Mouse (Mus musculus): Measurements from ENCODE around the gene Gatad2b. TPM values are rescaled to one million over a fixed set of nuclear protein-coding genes. Genes with fewer than 3 reads are reported as not detected.
A peak's percentile ranks its signal among the peaks of the same experiment; 100 is the strongest.

Gatad2b gene
- polyA plus RNA-seq, 1 experiment from 2014 or later = 4.7 TPM

DNA sequence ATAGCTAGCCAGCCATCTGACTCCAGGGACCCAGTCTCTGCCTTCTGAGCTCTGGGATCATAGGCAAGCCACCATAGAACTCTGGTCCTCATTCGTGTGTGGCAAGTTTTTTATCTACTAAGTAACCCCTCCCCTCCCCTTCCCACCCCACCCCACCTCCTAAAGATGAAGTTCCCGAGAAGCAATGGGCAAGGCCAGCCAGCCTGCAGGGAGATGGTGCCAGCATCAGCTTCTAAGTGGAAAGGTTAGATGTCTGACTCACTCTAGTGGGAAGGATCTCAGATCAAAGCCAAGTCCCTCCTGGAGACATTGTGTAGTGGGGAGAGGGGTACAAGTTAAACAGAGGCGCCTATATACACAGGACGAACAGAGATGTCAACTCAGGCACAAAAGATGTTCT is 98.0 kb downstream of the Gatad2b start:
- WGBS = 67% methylated on average over 4 of the region's 4 CpGs
- H3K27me3 ChIP-seq (replicated peaks; ENCODE audit: control insufficient read depth, insufficient read depth, low read length) = no peaks in the 10 kb centered on the region
- H3K4me1 ChIP-seq (replicated peaks; ENCODE audit: control insufficient read depth, insufficient read depth, low read length) = 0 out of 2 replicates have a peak, but pooled peaks cover 4% of the 10 kb centered on the region
- ATAC-seq = no peak
- no peak overlapping the region for H3K4me2 ChIP-seq (replicated peaks; ENCODE audit: low read depth)
- no peak overlapping the region for H3K4me3 ChIP-seq (ENCODE audit: low read depth, low read length)
- H3K9ac ChIP-seq (ENCODE audit: low read depth, low read length) = no peak overlapping the region
- peaks cover 50% of the 10 kb centered on the region for H3K36me3 ChIP-seq (ENCODE audit: control insufficient read depth, insufficient read depth)
- H3K9me3 ChIP-seq (ENCODE audit: control insufficient read depth) = no peaks in the 10 kb centered on the region
- no peak for TF ChIP-seq CTCF (IDR thresholded peaks at IDR 0.05; ENCODE audit: low read depth)
- H3K27ac ChIP-seq (ENCODE audit: low read depth, low read length) = no peak overlapping the region

DNA sequence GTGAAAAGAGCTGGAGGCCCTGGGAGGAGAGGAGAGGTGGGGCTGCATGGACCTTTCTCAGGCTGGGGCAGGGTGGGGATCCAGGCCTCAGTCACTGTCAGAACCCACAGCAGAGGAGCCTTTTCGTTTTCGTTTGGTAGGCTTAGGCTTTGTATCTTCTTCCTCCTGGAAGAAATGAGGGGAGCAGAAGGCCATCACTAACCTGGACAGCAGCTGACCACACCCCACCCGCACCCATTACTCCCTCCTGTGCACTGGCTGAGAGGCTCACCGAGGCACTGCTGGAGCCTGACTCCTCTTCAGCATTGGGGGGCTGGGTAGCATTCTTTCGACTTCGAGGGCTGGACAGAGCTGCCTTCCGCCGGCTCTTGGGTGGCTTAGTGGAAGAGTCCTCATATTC is 99.0 kb downstream of the Gatad2b start:
- TF ChIP-seq CTCF (IDR thresholded peaks at IDR 0.05; ENCODE audit: low read depth) = no peak
- no peak for ATAC-seq
- Histone ChIP-seq H3K27ac (ENCODE audit: low read depth, low read length) (no peak overlapping the region), H3K4me3 (ENCODE audit: low read depth, low read length) (no peak overlapping the region), H3K9ac (ENCODE audit: low read depth, low read length) (no peak overlapping the region), H3K36me3 (ENCODE audit: control insufficient read depth, insufficient read depth) (peaks cover 59% of the 10 kb centered on the region), H3K4me1 (replicated peaks; ENCODE audit: control insufficient read depth, insufficient read depth, low read length) (0 out of 2 replicates have a peak, but pooled peaks cover 4% of the 10 kb centered on the region), H3K4me2 (replicated peaks; ENCODE audit: low read depth) (no peak overlapping the region), H3K27me3 (replicated peaks; ENCODE audit: control insufficient read depth, insufficient read depth, low read length) (no peaks in the 10 kb centered on the region), H3K9me3 (ENCODE audit: control insufficient read depth) (no peaks in the 10 kb centered on the region)
- 91% methylated on average over 8 of the region's 8 CpGs for WGBS

DNA sequence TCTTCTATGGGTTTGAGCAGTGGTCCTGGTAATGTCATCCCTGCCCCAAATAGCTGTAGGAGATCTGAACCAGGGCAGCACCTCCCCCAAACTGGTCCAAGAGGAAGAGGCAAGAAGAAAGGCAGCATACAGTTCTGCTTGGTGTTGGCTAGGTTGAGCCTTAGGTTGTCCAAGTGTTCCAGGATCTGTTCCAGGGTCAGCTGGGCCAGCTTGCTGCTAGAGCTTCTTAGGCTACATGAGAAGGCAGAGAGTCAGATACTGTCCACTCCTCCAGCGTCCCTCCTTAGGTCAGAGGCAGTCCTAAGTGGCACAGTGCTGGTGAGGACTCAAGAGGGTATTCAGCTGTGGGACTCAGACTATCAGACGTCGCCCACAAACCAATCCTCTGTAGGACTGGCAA is 99.7 kb downstream of the Gatad2b start:
- Histone ChIP-seq H3K4me2 (replicated peaks; ENCODE audit: low read depth) (no peak overlapping the region), H3K9me3 (ENCODE audit: control insufficient read depth) (no peaks in the 10 kb centered on the region), H3K4me1 (replicated peaks; ENCODE audit: control insufficient read depth, insufficient read depth, low read length) (0 out of 2 replicates have a peak, but pooled peaks cover 4% of the 10 kb centered on the region), H3K9ac (ENCODE audit: low read depth, low read length) (no peak overlapping the region), H3K4me3 (ENCODE audit: low read depth, low read length) (no peak overlapping the region), H3K36me3 (ENCODE audit: control insufficient read depth, insufficient read depth) (peaks cover 61% of the 10 kb centered on the region), H3K27ac (ENCODE audit: low read depth, low read length) (no peak overlapping the region), H3K27me3 (replicated peaks; ENCODE audit: control insufficient read depth, insufficient read depth, low read length) (no peaks in the 10 kb centered on the region)
- 95% methylated on average over 3 of the region's 3 CpGs for WGBS
- TF ChIP-seq CTCF (IDR thresholded peaks at IDR 0.05; ENCODE audit: low read depth) = no peak
- no peak for ATAC-seq

DNA sequence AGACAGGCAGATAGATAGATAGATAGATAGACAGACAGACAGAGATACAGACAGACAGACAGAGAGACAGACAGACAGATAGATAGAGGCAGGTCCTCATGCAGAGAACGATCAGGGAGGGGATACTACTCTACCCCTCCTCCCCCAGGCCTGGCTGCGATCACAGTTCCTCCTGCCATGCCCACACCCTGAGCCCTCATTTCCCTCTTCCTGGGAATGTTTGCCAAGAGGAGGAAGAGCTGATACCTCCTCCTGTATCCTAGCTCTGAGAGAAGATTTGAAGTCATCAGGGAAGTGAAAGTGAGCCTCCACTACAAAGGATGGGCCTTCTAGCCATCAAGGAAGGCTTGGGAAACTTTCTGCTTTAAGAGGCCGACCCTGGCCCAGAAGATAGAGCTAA is 102.7 kb downstream of the Gatad2b start:
- no peak for TF ChIP-seq CTCF (IDR thresholded peaks at IDR 0.05; ENCODE audit: low read depth)
- no peak overlapping the region for H3K4me3 ChIP-seq (ENCODE audit: low read depth, low read length)
- ATAC-seq = no peak

DNA sequence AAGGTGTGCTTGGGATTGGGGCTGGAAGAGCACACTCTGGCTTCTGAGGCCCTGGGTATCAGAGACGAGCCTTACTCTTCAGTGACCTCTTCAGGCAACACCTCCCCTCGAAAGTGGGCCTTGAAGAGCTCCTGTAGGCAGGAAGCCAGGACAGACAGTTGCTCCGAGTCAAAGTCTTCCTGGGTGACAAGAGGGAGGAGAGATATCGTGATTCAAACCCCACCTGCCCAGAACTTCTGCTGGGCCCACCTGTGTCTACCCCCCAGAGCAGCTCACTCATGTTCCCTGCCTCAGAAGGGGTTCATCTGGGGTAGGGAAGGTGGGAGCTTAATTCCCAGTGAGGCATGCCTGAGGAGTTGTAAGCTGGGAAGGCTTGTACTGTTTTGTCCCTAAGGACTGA is 108.0 kb downstream of the Gatad2b start:
- no peak for ATAC-seq
- H3K27ac ChIP-seq (ENCODE audit: low read depth, low read length) = peak overlapping the region; percentile 5; the same call in 1 of the 2 replicates
- H3K36me3 ChIP-seq (ENCODE audit: control insufficient read depth, insufficient read depth) = peaks cover 88% of the 10 kb centered on the region
- H3K4me1 ChIP-seq (replicated peaks; ENCODE audit: control insufficient read depth, insufficient read depth, low read length) = no peaks in the 10 kb centered on the region
- no peak overlapping the region for H3K4me3 ChIP-seq (ENCODE audit: low read depth, low read length)
- no peak overlapping the region for H3K9ac ChIP-seq (ENCODE audit: low read depth, low read length)
- H3K4me2 ChIP-seq (replicated peaks; ENCODE audit: low read depth) = no peak overlapping the region
- 74% methylated on average over 4 of the region's 4 CpGs for WGBS
- TF ChIP-seq CTCF (IDR thresholded peaks at IDR 0.05; ENCODE audit: low read depth) = no peak
- no peaks in the 10 kb centered on the region for H3K27me3 ChIP-seq (replicated peaks; ENCODE audit: control insufficient read depth, insufficient read depth, low read length)
- no peaks in the 10 kb centered on the region for H3K9me3 ChIP-seq (ENCODE audit: control insufficient read depth)

More for the DNA sequence above, 102.7 kb downstream of the Gatad2b start:
- Histone ChIP-seq H3K9ac (ENCODE audit: low read depth, low read length) (no peak overlapping the region), H3K4me2 (replicated peaks; ENCODE audit: low read depth) (no peak overlapping the region), H3K27ac (ENCODE audit: low read depth, low read length) (no peak overlapping the region), H3K36me3 (ENCODE audit: control insufficient read depth, insufficient read depth) (peaks cover 85% of the 10 kb centered on the region), H3K27me3 (replicated peaks; ENCODE audit: control insufficient read depth, insufficient read depth, low read length) (no peaks in the 10 kb centered on the region), H3K9me3 (ENCODE audit: control insufficient read depth) (no peaks in the 10 kb centered on the region), H3K4me1 (replicated peaks; ENCODE audit: control insufficient read depth, insufficient read depth, low read length) (no peaks in the 10 kb centered on the region)
- 68% methylated on average over 3 of the region's 3 CpGs for WGBS

DNA sequence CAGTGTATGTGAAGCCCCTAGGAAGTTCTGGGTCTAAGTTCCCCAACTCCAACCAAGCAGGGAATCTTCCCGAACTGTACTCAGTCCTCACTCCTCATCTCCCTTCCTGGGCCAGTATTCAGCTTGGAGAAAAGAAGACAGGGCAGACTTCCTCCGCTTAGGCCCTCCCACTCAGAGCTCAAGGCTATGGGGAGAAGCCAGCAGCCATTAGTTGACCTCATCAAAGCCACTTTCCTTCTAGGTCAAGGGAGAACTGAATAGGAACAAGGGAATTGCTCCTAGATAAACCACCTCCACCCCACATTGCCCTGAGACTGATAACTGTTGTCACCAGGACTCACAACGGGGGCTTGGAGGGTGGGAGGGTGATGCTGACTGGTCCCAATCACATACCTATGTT is 111.1 kb downstream of the Gatad2b start:
- H3K9ac ChIP-seq (ENCODE audit: low read depth, low read length) = no peak overlapping the region
- no peaks in the 10 kb centered on the region for H3K27me3 ChIP-seq (replicated peaks; ENCODE audit: control insufficient read depth, insufficient read depth, low read length)
- no peak for ATAC-seq
- H3K4me1 ChIP-seq (replicated peaks; ENCODE audit: control insufficient read depth, insufficient read depth, low read length) = no peaks in the 10 kb centered on the region
- WGBS = 84% methylated on average over 3 of the region's 3 CpGs
- no peak for TF ChIP-seq CTCF (IDR thresholded peaks at IDR 0.05; ENCODE audit: low read depth)
- no peak overlapping the region for H3K4me3 ChIP-seq (ENCODE audit: low read depth, low read length)
- no peak overlapping the region for H3K27ac ChIP-seq (ENCODE audit: low read depth, low read length)
- H3K4me2 ChIP-seq (replicated peaks; ENCODE audit: low read depth) = no peak overlapping the region
- peaks cover 96% of the 10 kb centered on the region for H3K36me3 ChIP-seq (ENCODE audit: control insufficient read depth, insufficient read depth)
- no peaks in the 10 kb centered on the region for H3K9me3 ChIP-seq (ENCODE audit: control insufficient read depth)

DNA sequence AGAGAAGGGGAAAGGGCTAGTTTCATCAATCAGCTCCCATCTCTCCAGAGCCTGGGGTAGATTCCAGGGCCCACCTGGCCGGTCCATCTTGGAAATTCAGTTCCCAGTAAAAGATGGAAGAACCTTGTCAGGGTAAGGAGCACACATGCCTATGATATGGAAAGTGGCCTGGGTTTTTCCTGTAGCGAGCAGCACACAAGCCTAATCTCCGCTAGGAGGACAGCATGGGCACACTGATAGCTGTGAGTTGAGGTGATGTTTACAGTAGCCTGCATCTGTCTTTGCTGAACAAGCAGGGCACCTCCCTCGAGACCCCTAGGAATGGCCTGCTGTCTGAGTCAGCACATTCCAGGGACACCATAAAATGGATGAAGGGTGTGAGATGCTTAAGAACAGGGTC is 111.6 kb downstream of the Gatad2b start:
- no peak for ATAC-seq
- no peak overlapping the region for H3K27ac ChIP-seq (ENCODE audit: low read depth, low read length)
- no peak overlapping the region for H3K4me2 ChIP-seq (replicated peaks; ENCODE audit: low read depth)
- H3K9me3 ChIP-seq (ENCODE audit: control insufficient read depth) = no peaks in the 10 kb centered on the region
- H3K36me3 ChIP-seq (ENCODE audit: control insufficient read depth, insufficient read depth) = peaks cover 95% of the 10 kb centered on the region
- H3K9ac ChIP-seq (ENCODE audit: low read depth, low read length) = no peak overlapping the region
- 70% methylated on average over 4 of the region's 4 CpGs for WGBS
- no peak overlapping the region for H3K4me3 ChIP-seq (ENCODE audit: low read depth, low read length)
- no peaks in the 10 kb centered on the region for H3K27me3 ChIP-seq (replicated peaks; ENCODE audit: control insufficient read depth, insufficient read depth, low read length)
- H3K4me1 ChIP-seq (replicated peaks; ENCODE audit: control insufficient read depth, insufficient read depth, low read length) = no peaks in the 10 kb centered on the region
- no peak for TF ChIP-seq CTCF (IDR thresholded peaks at IDR 0.05; ENCODE audit: low read depth)
